Mouse (Mus musculus) liver, postnatal 0 days (tissue): ENCODE results near the gene Pkdrej.

Experiments
- CTCF ChIP-seq: sonication (generic); IDR thresholded peaks from 2 replicates; pipeline ENCODE4 v1.5.1; 2016; ENCODE audit warnings: antibody characterized with exemption, low read depth
- EP300 ChIP-seq: IDR thresholded peaks from 2 replicates; pipeline ENCODE4 v1.6.1; 2016; ENCODE audit warnings: antibody characterized with exemption, low read depth, mild to moderate bottlenecking

- TF ChIP-seq CTCF (no peak), EP300 (no peak)
These were observed 11.1 kb upstream of the Pkdrej start for GRCm38 (mm10) chr15:85832599-85832998.
